Mouse (Mus musculus): ENCODE data around the gene Tfap2e.

- TF ChIP-seq GATA1 (IDR thresholded peaks at IDR 0.05; ENCODE audit: low read length) = no peak
- TF ChIP-seq TAL1 (IDR thresholded peaks at IDR 0.05; ENCODE audit: low read length) = no peak
Observed at GRCm38 (mm10) chr4:126734700-126735381, 1.2 kb downstream of the Tfap2e start.

Data from erythroblast, embryonic 14.5 days (primary cell).